Mouse (Mus musculus): ENCODE measurements around the gene Soga1. TPM values are rescaled to one million over a fixed set of nuclear protein-coding genes. Genes with fewer than 3 reads are reported as not detected.

Gene Soga1
- total RNA-seq, 2 experiments from 2014 or later: 63.0 to 66.5 TPM

- no peak for DNase-seq (ENCODE audit: low spot score in 2 of 2)
Observed at GRCm38 (mm10) chr2:157064978-157065878, 13.8 kb downstream of the Soga1 start.

- peak; percentile 52 to 76 for DNase-seq (ENCODE audit: low spot score in 2 of 2)
Observed at GRCm38 (mm10) chr2:157064136-157064535, 14.9 kb downstream of the Soga1 start.

- DNase-seq (ENCODE audit: low spot score in 2 of 2): peak in 1 of 2 experiments; percentile 34
Observed at GRCm38 (mm10) chr2:157063241-157063700, 15.8 kb downstream of the Soga1 start.

- DNase-seq (ENCODE audit: low spot score in 2 of 2): no peak
Observed at GRCm38 (mm10) chr2:157060557-157061305, 18.3 kb downstream of the Soga1 start.

GRCm38 (mm10) chr2:157060037-157060436 lies 19.0 kb downstream of the Soga1 start:
- no peak for DNase-seq (ENCODE audit: low spot score in 2 of 2)

- DNase-seq (ENCODE audit: low spot score in 2 of 2): no peak
Observed at GRCm38 (mm10) chr2:157059166-157059565, 19.9 kb downstream of the Soga1 start.

- peak; percentile 85 to 91 for DNase-seq (ENCODE audit: low spot score in 2 of 2)
Observed at GRCm38 (mm10) chr2:157058342-157058998, 20.6 kb downstream of the Soga1 start.

- DNase-seq (ENCODE audit: low spot score in 2 of 2): no peak
Observed at GRCm38 (mm10) chr2:157057758-157058157, 21.3 kb downstream of the Soga1 start.

GRCm38 (mm10) chr2:157057186-157057585 lies 21.9 kb downstream of the Soga1 start:
- DNase-seq (ENCODE audit: low spot score in 2 of 2): no peak

GRCm38 (mm10) chr2:157055721-157056120 lies 23.3 kb downstream of the Soga1 start:
- DNase-seq (ENCODE audit: low spot score in 2 of 2): no peak

- peak; percentile 63 to 78 for DNase-seq (ENCODE audit: low spot score in 2 of 2)
Observed at GRCm38 (mm10) chr2:157054816-157055215, 24.2 kb downstream of the Soga1 start.

- no peak for DNase-seq (ENCODE audit: low spot score in 2 of 2)
Observed at GRCm38 (mm10) chr2:157054297-157054696, 24.8 kb downstream of the Soga1 start.

GRCm38 (mm10) chr2:157053787-157054186 lies 25.3 kb downstream of the Soga1 start:
- no peak for DNase-seq (ENCODE audit: low spot score in 2 of 2)

- no peak for DNase-seq (ENCODE audit: low spot score in 2 of 2)
Observed at GRCm38 (mm10) chr2:157053124-157053523, 25.9 kb downstream of the Soga1 start.

GRCm38 (mm10) chr2:157052448-157052847 lies 26.6 kb downstream of the Soga1 start:
- DNase-seq (ENCODE audit: low spot score in 2 of 2): no peak

- peak; percentile 75 to 77 for DNase-seq (ENCODE audit: low spot score in 2 of 2)
Observed at GRCm38 (mm10) chr2:157049831-157050243, 29.2 kb downstream of the Soga1 start.

- DNase-seq (ENCODE audit: low spot score in 2 of 2): peak; percentile 59 to 78
Observed at GRCm38 (mm10) chr2:157048395-157049181, 30.5 kb downstream of the Soga1 start.

- DNase-seq (ENCODE audit: low spot score in 2 of 2): no peak
Observed at GRCm38 (mm10) chr2:157046956-157047355, 32.1 kb downstream of the Soga1 start.

GRCm38 (mm10) chr2:157045932-157046331 lies 33.1 kb downstream of the Soga1 start:
- no peak for DNase-seq (ENCODE audit: low spot score in 2 of 2)

GRCm38 (mm10) chr2:157043987-157044386 lies 35.1 kb downstream of the Soga1 start:
- no peak for DNase-seq (ENCODE audit: low spot score in 2 of 2)

- DNase-seq (ENCODE audit: low spot score in 2 of 2): peak in 1 of 2 experiments; percentile 64
Observed at GRCm38 (mm10) chr2:157043556-157043955, 35.5 kb downstream of the Soga1 start.

Measured in layer of hippocampus, postnatal 14 days (tissue).